Mouse (Mus musculus): ENCODE results near the gene Baiap2l1.

Baiap2l1 gene

DNA sequence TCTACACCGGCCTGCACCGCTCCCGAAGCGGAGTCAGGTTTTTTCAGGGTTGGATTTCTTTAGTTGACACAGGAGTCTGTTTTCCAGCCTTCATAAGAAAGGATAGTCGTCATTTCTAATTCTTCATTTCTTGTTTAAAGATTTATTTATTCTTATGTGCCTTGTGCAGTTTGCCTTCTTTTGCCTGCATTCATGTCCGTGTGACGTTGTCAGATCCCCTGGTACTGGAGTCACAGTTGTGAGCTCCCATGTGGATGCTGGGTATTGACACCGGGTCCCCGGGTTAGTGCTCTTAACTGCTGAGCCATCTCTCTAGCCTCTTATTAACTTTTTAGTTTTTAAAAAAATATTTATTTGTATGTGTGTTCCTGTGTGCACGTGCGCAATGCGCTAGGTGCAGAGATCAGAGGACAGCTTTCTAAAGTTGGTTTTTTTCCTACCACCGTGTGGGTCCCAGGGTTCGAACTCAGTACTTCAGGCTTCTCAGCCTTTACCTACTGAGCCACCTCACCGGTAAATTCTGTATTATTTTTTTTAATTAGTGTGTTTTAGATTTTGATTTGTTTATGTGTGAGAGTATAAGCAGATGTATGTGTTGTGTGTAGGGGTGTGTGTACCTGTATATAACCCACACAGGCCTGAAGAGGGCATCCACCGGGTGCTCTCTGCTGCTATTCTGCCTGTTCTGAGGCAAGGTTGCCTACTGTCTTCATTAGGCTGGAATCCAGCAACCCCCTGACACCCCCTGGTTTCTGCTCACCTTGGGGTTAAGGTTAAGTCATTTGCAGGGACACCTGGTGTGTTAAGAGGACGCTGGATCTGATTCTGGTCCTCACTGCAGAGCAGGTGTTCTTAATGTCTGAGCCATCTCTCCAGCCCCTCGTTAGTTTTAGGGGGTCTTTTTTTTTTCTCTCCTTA, 133.8 kb downstream of the Baiap2l1 start:
- DNase-seq (ENCODE audit: low read depth) = no peak

DNA sequence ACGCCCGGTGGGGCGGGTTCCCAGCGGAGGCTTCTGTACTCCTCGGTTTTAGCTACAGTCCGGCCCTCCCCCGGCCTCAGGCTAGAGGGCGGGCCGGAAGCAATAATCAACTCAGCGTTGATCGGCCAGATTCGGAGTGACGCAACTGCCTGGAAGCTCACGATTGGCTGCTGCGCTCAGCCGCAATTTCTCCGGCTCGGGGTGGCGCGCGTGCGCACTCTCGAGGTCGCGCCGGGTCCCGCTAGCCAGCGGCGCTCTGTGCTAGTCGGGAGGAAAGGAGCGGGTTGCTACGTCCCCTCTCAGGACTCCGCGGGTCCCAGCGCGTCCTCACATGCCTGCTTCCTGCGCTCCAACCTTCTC, 134.4 kb downstream of the Baiap2l1 start, which contains the start of gene Tecpr1:
Tecpr1 (minus strand) TSS at position 113 of the 360 bp plus-strand sequence.
- peak; percentile 90 for DNase-seq (ENCODE audit: low read depth)

DNA sequence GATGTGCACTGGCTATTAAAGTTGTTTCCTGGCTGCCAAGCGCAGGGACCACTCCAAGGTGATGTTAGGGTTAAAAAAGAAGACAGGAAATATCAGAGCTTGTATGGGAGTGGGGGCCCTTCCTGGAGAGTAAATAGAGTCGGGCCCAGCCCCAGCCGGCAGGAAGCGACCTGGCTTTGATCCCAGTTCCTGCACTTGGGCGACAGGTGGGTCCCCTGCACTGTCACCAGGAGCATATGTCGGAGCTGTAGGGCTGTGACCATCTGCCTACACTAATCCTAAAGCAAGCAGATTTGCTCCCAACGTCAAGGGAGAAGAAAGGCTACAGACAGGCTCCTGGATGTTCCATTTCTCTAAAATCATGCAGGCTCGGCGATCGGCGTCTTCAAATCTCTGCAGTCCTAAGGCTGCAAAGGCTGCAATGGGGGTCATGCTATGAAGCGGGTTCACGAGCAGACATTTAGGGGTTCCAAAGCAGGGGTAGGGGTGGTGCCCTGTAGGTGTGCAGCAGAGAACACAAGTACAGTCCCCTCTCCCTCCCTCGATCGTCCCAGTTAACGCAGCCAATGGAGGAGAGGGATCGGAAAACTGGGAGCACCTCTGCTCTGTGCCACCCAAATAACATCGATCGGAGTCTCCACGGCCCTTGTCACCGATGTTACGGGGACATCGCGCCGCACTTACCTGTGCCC, 135.0 kb downstream of the Baiap2l1 start:
- DNase-seq (ENCODE audit: low read depth) = no peak

DNA sequence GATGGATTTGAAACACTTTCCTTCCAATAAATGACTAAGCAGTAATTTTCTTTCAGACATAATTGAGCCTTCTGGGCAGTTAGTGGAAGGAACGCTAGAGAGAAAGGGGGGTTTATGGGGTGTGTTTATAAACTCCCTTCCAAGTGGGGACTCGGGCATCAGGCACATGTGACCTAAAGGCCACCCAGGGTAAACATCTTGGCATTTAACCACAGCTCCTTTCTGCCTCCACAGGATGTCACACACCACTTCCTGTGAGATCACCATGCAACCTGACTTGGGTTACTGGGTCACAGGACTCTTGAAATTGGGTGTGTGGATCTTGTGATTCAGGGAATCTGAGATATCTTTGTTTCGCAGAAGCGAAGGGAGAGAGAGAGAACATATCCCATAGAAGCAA, 136.6 kb downstream of the Baiap2l1 start:
- DNase-seq (ENCODE audit: low read depth) = peak; percentile 46

DNA sequence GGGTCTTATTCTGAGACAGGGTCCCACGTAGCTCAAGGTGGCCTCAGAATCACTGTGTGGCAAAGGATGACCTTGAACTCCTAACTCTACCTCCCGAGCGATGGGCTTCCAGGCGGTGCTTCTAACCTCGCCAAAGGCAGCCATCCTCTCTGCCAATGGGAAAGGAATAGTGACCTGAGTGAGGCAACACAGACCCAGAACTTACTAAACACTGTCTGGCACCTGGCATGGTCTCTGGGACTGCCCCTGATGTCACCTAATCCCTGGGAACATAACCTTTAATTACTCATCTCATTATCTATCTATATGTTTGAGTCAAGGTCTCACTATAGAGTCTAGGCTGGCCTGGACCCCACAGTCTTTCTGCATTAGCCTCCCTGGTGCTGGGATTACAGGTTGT, 138.0 kb downstream of the Baiap2l1 start:
- no peak for DNase-seq (ENCODE audit: low read depth)

DNA sequence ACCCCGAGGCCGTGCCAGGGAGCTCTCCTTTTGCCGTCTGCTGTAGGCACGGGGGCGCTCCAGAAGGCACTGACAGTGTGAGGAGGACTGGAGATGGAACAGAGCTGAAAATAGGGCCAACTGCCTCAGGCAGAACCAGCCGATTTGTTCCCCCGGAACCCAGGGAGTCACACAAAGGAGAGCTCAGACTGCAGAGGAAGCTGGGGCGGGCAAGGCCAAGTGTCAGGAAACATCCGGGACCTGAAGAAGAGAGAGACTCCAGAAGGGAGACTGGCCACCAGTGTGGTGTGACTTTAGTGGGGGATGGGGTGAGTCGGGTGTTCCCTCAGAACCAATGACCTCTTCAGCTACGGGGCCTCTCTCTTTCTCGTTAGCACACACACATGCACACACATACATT, 138.6 kb downstream of the Baiap2l1 start:
- no peak for DNase-seq (ENCODE audit: low read depth)

DNA sequence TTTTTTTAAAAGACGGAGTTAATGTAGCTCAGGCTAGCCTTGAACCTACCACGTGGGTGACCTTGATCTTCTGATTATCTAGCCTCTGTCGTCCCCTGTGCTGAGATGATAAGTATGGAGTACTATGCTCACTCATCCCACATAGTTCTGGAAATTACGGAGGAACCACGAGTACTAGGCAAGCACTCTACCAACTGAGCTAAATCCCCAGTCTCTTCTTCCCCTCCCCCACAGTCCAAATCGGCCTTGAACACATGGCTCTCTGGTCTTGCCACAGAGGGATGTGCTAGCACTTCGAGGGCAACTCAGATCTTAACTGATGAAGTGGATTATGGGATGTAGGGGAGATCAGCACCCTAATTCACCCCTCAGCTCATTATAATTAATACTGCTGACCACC, 139.9 kb downstream of the Baiap2l1 start:
- DNase-seq (ENCODE audit: low read depth) = no peak

DNA sequence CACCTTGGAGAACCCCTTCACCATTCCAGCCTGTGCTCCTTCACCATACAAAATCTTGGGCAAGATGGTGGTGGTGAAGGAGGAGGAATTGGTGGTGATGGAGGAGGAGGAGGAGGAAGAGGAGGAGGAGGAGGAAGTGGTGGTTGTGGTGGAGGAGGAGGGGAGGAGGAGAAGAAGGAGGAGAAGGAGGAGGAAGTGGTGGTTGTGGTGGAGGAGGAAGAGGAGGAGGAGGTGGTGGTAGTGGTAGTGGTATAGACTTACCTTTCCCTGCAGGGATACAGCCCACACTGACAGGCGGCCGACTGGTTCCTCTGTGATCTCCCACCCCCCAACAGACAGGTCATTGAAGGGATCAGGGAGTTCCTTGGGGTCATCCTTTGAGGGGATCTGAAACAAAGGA, 141.9 kb downstream of the Baiap2l1 start:
- DNase-seq (ENCODE audit: low read depth) = no peak

Measured in c-Kit-positive CD71-negative TER-119-negative erythroid progenitor cells, embryonic 14.5 days (primary cell).